Mouse (Mus musculus): ENCODE data around the gene Id1. TPM values are rescaled to one million over a fixed set of nuclear protein-coding genes. Genes with fewer than 3 reads are reported as not detected.

Id1 gene
- polyA plus RNA-seq, 1 experiment from 2014 or later = 39.7 TPM

DNA sequence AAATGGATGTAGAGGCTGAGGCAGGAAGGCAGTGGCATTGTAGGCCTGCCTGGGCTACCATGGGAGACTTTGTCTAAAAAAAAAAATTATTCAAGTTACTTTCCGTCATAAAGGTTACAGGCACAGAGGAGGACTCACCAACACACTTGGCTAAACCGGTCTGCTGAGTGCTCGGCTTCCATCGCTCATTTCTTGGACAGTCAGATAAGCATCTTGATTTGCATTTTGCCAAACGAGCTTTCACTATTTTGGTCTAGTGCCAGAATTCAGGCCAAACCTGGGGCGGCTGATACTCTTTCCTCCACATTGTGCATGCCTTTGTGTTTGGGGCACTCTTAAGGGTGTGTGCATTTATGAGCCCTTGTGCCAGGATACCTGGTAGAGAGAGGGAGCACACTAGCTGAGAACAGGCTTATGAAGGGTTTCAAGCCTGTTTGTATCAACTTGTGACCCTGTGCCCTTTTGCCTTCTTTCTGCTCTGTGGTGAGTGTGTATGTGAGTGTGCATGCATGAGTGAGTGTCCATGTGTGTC lies 19.7 kb upstream of the Id1 start:
- no peak for ATAC-seq
- WGBS (ENCODE audit: insufficient replicate concordance) = 70% methylated on average over 6 of the region's 6 CpGs
- DNase-seq = no peak
- Histone ChIP-seq H3K4me3 (ENCODE audit: low read depth, low read length) (no peak overlapping the region), H3K4me2 (ENCODE audit: low read depth, low read length) (no peak overlapping the region), H3K36me3 (replicated peaks; ENCODE audit: insufficient read depth, low read length) (no peaks in the 10 kb centered on the region), H3K27me3 (ENCODE audit: insufficient read depth, low read length) (no peaks in the 10 kb centered on the region), H3K27ac (ENCODE audit: low read depth) (no peak overlapping the region), H3K9me3 (ENCODE audit: low read length) (no peaks in the 10 kb centered on the region), H3K9ac (replicated peaks) (no peak overlapping the region), H3K4me1 (ENCODE audit: insufficient read depth) (no peaks in the 10 kb centered on the region)
- TF ChIP-seq CTCF (IDR thresholded peaks at IDR 0.05; ENCODE audit: low read depth) (no peak), EP300 (IDR thresholded peaks at IDR 0.05; ENCODE audit: low read depth) (no peak)

DNA sequence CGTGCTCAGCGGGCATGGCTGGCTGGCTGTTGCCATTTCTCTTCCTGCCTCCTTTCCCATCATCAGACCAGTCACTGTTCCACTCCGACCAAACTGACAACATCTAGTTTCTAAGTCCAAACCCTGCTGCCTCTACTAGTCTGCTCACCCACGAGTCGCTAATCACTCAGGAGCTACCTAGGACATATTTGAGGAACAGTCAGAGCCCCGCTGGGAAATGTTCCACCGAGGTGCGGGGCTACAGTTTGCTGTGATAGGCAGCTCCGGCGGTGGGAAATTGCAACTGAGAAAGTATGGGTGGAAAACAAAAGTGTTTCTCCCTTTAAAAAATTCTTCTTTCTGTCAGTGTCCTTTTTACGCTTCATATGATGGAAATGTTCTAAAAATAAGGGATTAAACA lies 18.4 kb upstream of the Id1 start:
- H3K27ac ChIP-seq (ENCODE audit: low read depth) = no peak overlapping the region
- ATAC-seq = no peak
- H3K9ac ChIP-seq (replicated peaks) = no peak overlapping the region
- DNase-seq = no peak
- no peak overlapping the region for H3K4me3 ChIP-seq (ENCODE audit: low read depth, low read length)
- no peaks in the 10 kb centered on the region for H3K4me1 ChIP-seq (ENCODE audit: insufficient read depth)
- no peak overlapping the region for H3K4me2 ChIP-seq (ENCODE audit: low read depth, low read length)
- TF ChIP-seq EP300 (IDR thresholded peaks at IDR 0.05; ENCODE audit: low read depth) (no peak), CTCF (IDR thresholded peaks at IDR 0.05; ENCODE audit: low read depth) (no peak)
- H3K9me3 ChIP-seq (ENCODE audit: low read length) = no peaks in the 10 kb centered on the region
- 76% methylated on average over 11 of the region's 11 CpGs for WGBS (ENCODE audit: insufficient replicate concordance)
- H3K36me3 ChIP-seq (replicated peaks; ENCODE audit: insufficient read depth, low read length) = no peaks in the 10 kb centered on the region
- no peaks in the 10 kb centered on the region for H3K27me3 ChIP-seq (ENCODE audit: insufficient read depth, low read length)

DNA sequence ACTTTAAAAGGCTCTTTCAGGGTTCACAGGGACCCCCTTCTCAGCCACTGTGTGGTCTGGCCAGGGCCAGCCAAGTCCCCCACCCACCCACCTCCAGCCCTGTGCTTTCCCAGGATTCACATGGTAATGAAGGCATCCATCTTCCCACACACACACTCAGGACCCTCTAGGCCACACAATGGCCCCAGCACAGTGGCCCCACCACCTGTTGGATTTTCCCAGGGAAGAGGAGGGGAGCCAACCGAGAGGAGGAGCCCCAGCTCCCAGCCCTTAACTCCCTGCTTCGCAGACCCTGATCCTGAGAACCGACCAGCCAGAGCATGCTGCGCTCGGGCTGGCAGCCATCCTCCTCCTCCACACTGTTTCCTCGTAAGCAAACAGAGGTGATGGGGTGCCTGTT lies 18.0 kb upstream of the Id1 start:
- Histone ChIP-seq H3K9me3 (ENCODE audit: low read length) (no peaks in the 10 kb centered on the region), H3K27ac (ENCODE audit: low read depth) (no peak overlapping the region), H3K4me3 (ENCODE audit: low read depth, low read length) (no peak overlapping the region), H3K4me2 (ENCODE audit: low read depth, low read length) (no peak overlapping the region), H3K36me3 (replicated peaks; ENCODE audit: insufficient read depth, low read length) (no peaks in the 10 kb centered on the region), H3K27me3 (ENCODE audit: insufficient read depth, low read length) (no peaks in the 10 kb centered on the region), H3K9ac (replicated peaks) (no peak overlapping the region), H3K4me1 (ENCODE audit: insufficient read depth) (no peaks in the 10 kb centered on the region)
- ATAC-seq = no peak
- TF ChIP-seq CTCF (IDR thresholded peaks at IDR 0.05; ENCODE audit: low read depth) = no peak
- TF ChIP-seq EP300 (IDR thresholded peaks at IDR 0.05; ENCODE audit: low read depth) = no peak
- no peak for DNase-seq
- WGBS (ENCODE audit: insufficient replicate concordance) = 72% methylated on average over 6 of the region's 6 CpGs

DNA sequence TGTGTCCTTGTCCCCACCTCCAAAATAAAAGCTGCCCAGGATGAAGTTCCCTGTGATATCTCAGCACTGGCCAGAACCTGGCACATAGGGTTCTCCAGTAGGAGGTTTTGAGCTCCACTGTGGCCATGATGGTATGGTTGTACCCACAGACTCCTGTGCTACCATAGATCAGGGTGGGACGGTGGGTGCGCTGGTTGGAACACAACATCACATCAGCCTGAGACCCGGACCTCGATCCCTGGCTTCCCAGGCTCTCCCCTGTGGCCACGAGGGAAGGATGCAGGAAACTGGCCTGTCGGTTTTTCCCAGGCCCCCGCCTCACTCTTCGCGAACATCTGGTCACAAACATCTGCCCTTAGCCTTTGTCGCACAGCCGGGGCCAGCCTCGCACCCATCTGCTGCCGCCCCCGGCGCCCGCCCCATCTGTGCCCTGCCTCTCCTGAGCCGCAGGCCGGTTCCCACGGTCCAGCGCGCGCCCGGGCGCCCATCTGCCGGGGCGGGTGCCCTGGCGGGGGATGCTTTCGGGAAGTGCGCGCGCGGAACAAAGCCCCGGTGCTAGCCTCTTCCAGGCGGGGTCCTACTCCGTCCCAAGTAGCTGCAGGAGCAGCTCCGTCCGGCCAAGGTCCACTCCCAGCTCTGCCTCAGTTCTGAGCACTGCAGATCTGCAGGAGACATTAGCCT lies 12.3 kb upstream of the Id1 start:
- ATAC-seq (peak; percentile 22; the same call in 1 of the 2 replicates), DNase-seq (peak; percentile 56)
- Histone ChIP-seq H3K27ac (ENCODE audit: low read depth) (no peak overlapping the region), H3K27me3 (ENCODE audit: insufficient read depth, low read length) (peaks cover 8% of the 10 kb centered on the region), H3K4me3 (ENCODE audit: low read depth, low read length) (peak overlapping the region; percentile 26; the same call in 1 of the 2 replicates), H3K4me1 (ENCODE audit: insufficient read depth) (peaks cover 20% of the 10 kb centered on the region), H3K9ac (replicated peaks) (peak overlapping the region; percentile 16; the same call in 1 of the 2 replicates), H3K9me3 (ENCODE audit: low read length) (no peaks in the 10 kb centered on the region), H3K4me2 (ENCODE audit: low read depth, low read length) (peak overlapping the region; percentile 62), H3K36me3 (replicated peaks; ENCODE audit: insufficient read depth, low read length) (no peaks in the 10 kb centered on the region)
- TF ChIP-seq CTCF (IDR thresholded peaks at IDR 0.05; ENCODE audit: low read depth) (no peak), EP300 (IDR thresholded peaks at IDR 0.05; ENCODE audit: low read depth) (no peak)
- WGBS (ENCODE audit: insufficient replicate concordance) = 10% methylated on average over 37 of the region's 37 CpGs

DNA sequence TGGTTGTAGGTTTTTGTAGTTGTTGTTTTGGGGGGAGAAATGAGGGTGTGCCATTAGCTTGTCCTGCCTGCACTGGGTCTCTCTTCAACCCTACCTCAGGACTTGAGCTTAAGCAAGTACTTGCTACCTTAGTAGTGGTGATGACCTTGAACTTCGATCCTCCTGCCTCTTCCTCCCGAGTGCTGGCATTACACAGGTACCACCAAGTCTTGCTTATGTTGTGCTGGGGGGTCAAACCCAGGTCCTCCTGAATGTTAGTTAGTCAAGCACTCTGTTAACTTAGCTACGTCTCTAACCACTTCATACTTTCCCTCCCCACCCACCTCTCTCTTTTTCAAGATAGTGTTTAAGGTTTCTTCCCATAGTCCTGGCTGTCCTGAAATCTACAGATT lies 11.7 kb upstream of the Id1 start:
- Histone ChIP-seq H3K9me3 (ENCODE audit: low read length) (no peaks in the 10 kb centered on the region), H3K4me1 (ENCODE audit: insufficient read depth) (peaks cover 25% of the 10 kb centered on the region), H3K4me3 (ENCODE audit: low read depth, low read length) (peak overlapping the region; percentile 26; the same call in 1 of the 2 replicates), H3K27me3 (ENCODE audit: insufficient read depth, low read length) (peaks cover 8% of the 10 kb centered on the region), H3K9ac (replicated peaks) (no peak overlapping the region; the same call in 1 of the 2 replicates), H3K36me3 (replicated peaks; ENCODE audit: insufficient read depth, low read length) (no peaks in the 10 kb centered on the region), H3K4me2 (ENCODE audit: low read depth, low read length) (peak overlapping the region; percentile 62), H3K27ac (ENCODE audit: low read depth) (no peak overlapping the region)
- DNase-seq (no peak), ATAC-seq (no peak)
- WGBS (ENCODE audit: insufficient replicate concordance) = 51% methylated on average over 3 of the region's 3 CpGs
- TF ChIP-seq EP300 (IDR thresholded peaks at IDR 0.05; ENCODE audit: low read depth) (no peak), CTCF (IDR thresholded peaks at IDR 0.05; ENCODE audit: low read depth) (no peak)

DNA sequence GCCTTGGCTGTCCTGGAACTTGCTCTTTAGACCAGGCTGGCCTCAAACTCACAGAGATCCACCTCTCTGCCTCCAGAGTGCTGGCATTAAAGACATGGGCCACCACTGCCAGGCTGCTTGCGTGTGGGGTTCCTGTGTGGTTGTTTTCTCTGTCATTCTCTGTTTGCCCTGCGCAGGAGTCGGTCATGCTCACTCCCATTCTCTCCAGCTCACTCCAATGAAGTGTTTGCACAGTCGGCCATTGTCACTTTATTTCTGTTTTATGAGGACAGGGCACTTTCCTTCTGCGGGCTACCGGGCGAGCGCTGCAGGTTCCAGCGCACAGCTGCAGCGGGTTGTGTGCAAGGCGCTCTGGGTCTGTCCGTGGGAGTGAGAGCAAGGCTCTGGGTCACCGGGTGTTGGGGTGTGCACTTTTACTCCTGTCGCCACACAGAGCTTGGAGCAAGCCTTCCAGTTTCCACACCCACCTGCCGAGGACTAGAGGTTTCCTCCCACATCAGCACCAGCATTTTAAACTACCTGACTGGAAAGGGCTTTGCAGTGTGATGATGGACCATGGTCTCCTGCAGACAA lies 10.8 kb upstream of the Id1 start:
- 55% methylated on average over 15 of the region's 15 CpGs for WGBS (ENCODE audit: insufficient replicate concordance)
- no peak overlapping the region for H3K9ac ChIP-seq (replicated peaks)
- no peak overlapping the region for H3K4me2 ChIP-seq (ENCODE audit: low read depth, low read length)
- ATAC-seq (no peak), DNase-seq (no peak)
- H3K27me3 ChIP-seq (ENCODE audit: insufficient read depth, low read length) = peaks cover 8% of the 10 kb centered on the region
- H3K27ac ChIP-seq (ENCODE audit: low read depth) = no peak overlapping the region
- no peaks in the 10 kb centered on the region for H3K9me3 ChIP-seq (ENCODE audit: low read length)
- peaks cover 31% of the 10 kb centered on the region for H3K4me1 ChIP-seq (ENCODE audit: insufficient read depth)
- no peak overlapping the region for H3K4me3 ChIP-seq (ENCODE audit: low read depth, low read length)
- TF ChIP-seq EP300 (IDR thresholded peaks at IDR 0.05; ENCODE audit: low read depth) (no peak), CTCF (IDR thresholded peaks at IDR 0.05; ENCODE audit: low read depth) (no peak)
- H3K36me3 ChIP-seq (replicated peaks; ENCODE audit: insufficient read depth, low read length) = no peaks in the 10 kb centered on the region
